In genomic region chr11:52129621-52130450, GRCm38 (mm10) we compare ENCODE assay signal across 11 mouse cellular contexts. TPM values are rescaled to one million over a fixed set of nuclear protein-coding genes. Genes with fewer than 3 reads are reported as not detected.
DNase-seq lines count a peak whose midpoint lies in the region; ATAC-seq and TF ChIP-seq lines count a peak whose summit lies in the region.
"Had no signal": no experiment of that assay in that cellular context is flagged by ENCODE, and none has a peak within 500 bp of the region (broad histone marks: within the 10 kb centered on the region; RNA-seq: fewer than 3 reads in every experiment).

No protein-coding gene starts in this region.

- peak; percentile 20 for DNase-seq in MEL (ENCODE audit: low read depth, low spot score)
- DNase-seq in left cerebral cortex, postnatal 25 days (ENCODE audit: low spot score in 2 of 2), result peak; percentile 66 to 96
- no peak for DNase-seq in urinary bladder, postnatal 36 days (ENCODE audit: low spot score in 2 of 2)
- no peak for DNase-seq in ovary, postnatal 36 days (ENCODE audit: low spot score)

- no peak; a peak in 1 of 4 replicates for TF ChIP-seq POLR2A in MEL (IDR thresholded peaks at IDR 0.05; ENCODE audit: control insufficient read depth in 1 of 2, insufficient read depth in 1 of 2, low read depth in 1 of 2, low read length in 2 of 2, poor library complexity in 1 of 2)

- no peaks in the 10 kb centered on the region for H3K9me3 ChIP-seq in forebrain, embryonic 12.5 days
- H3K9me3 ChIP-seq in forebrain, embryonic 15.5 days, result no peaks in the 10 kb centered on the region
- H3K9me3 ChIP-seq in MEL (replicated peaks; ENCODE audit: insufficient read depth, low read length), result no peaks in the 10 kb centered on the region
- H3K9me3 ChIP-seq in heart, embryonic 12.5 days (replicated peaks), result no peaks in the 10 kb centered on the region
- H3K9me3 ChIP-seq: liver, embryonic 15.5 days had no signal

- 0 out of 2 replicates have a peak overlapping the region, but pooled peaks have one; percentile 38 for H3K27ac ChIP-seq in forebrain, embryonic 12.5 days
- H3K27ac ChIP-seq in forebrain, embryonic 15.5 days (replicated peaks), result no peak overlapping the region
- H3K27ac ChIP-seq in MEL (ENCODE audit: control insufficient read depth, low read depth, low read length), result no peak overlapping the region
- peak overlapping the region; percentile 41; the same call in 1 of the 2 replicates for H3K27ac ChIP-seq in heart, embryonic 12.5 days (ENCODE audit: poor library complexity, severe bottlenecking)
- H3K27ac ChIP-seq: liver, embryonic 15.5 days had no signal

- intact Hi-C loops in left cerebral cortex, postnatal 25 days (cut with DNase I), result no loop called here

- no peak for TF ChIP-seq CTCF in MEL (IDR thresholded peaks at IDR 0.05 in 2 of 3, conservative IDR thresholded peaks at IDR 0.05 in 1 of 3; ENCODE audit: control insufficient read depth in 1 of 3, insufficient read depth in 1 of 3, low read depth in 2 of 3, low read length in 3 of 3, poor library complexity in 1 of 3, severe bottlenecking in 1 of 3)

- no peak overlapping the region for H3K4me2 ChIP-seq in forebrain, embryonic 12.5 days
- H3K4me2 ChIP-seq in forebrain, embryonic 15.5 days (replicated peaks), result no peak overlapping the region
- no peak overlapping the region for H3K4me2 ChIP-seq in heart, embryonic 12.5 days
- H3K4me2 ChIP-seq: liver, embryonic 15.5 days had no signal

- peaks cover 20% of the 10 kb centered on the region for H3K36me3 ChIP-seq in forebrain, embryonic 12.5 days (replicated peaks)
- peaks cover 7% of the 10 kb centered on the region; the same call in 1 of the 2 replicates for H3K36me3 ChIP-seq in forebrain, embryonic 15.5 days
- H3K36me3 ChIP-seq in MEL (ENCODE audit: control insufficient read depth in 1 of 2, insufficient read depth in 2 of 2, low read length in 2 of 2), result no peaks in the 10 kb centered on the region
- H3K36me3 ChIP-seq in heart, embryonic 12.5 days, result peaks cover 20% of the 10 kb centered on the region

- H3K4me3 ChIP-seq in forebrain, embryonic 12.5 days (replicated peaks), result no peak overlapping the region
- H3K4me3 ChIP-seq in forebrain, embryonic 15.5 days, result no peak overlapping the region
- no peak overlapping the region for H3K4me3 ChIP-seq in MEL (ENCODE audit: control insufficient read depth in 1 of 2, insufficient read depth in 1 of 2, low read depth in 2 of 2, low read length in 2 of 2)
- H3K4me3 ChIP-seq in heart, embryonic 12.5 days, result no peak overlapping the region
- H3K4me3 ChIP-seq: liver, embryonic 15.5 days had no signal

- TF ChIP-seq EP300 in MEL (IDR thresholded peaks at IDR 0.05; ENCODE audit: low read depth in 1 of 2, low read length in 2 of 2), result no peak

- TF ChIP-seq RAD21 in MEL (IDR thresholded peaks at IDR 0.05; ENCODE audit: low read depth, low read length), result no peak

- WGBS in forebrain, embryonic 12.5 days, result 84% methylated on average over 10 of the region's 10 CpGs
- 77% methylated on average over 10 of the region's 10 CpGs for WGBS in forebrain, embryonic 15.5 days
- 66% methylated on average over 10 of the region's 10 CpGs for WGBS in heart, embryonic 12.5 days

- no peaks in the 10 kb centered on the region for H3K79me2 ChIP-seq in MEL (ENCODE audit: control insufficient read depth, insufficient read depth, low read length, poor library complexity)

- no peak overlapping the region for H3K9ac ChIP-seq in forebrain, embryonic 12.5 days
- H3K9ac ChIP-seq in forebrain, embryonic 15.5 days (replicated peaks), result no peak overlapping the region
- H3K9ac ChIP-seq in MEL (ENCODE audit: control insufficient read depth, low read depth, low read length, poor library complexity, severe bottlenecking), result no peak overlapping the region
- H3K9ac ChIP-seq in heart, embryonic 12.5 days, result no peak overlapping the region
- H3K9ac ChIP-seq: liver, embryonic 15.5 days had no signal

- ATAC-seq in forebrain, embryonic 12.5 days (ENCODE audit: low FRiP score), result no peak
- ATAC-seq in forebrain, embryonic 15.5 days (replicated peaks), result no peak
- no peak for ATAC-seq in heart, embryonic 12.5 days (ENCODE audit: insufficient number of reproducible peaks, low FRiP score)
- no peak for ATAC-seq in monocyte, adult 5-6 weeks (replicated peaks; ENCODE audit: insufficient number of reproducible peaks, low FRiP score, low TSS enrichment, poor library complexity, severe bottlenecking)

- H3K4me1 ChIP-seq in forebrain, embryonic 12.5 days, result no peaks in the 10 kb centered on the region; the same call in none of the 2 replicates
- H3K4me1 ChIP-seq in forebrain, embryonic 15.5 days, result no peaks in the 10 kb centered on the region
- H3K4me1 ChIP-seq in MEL (ENCODE audit: control insufficient read depth in 1 of 2, insufficient read depth in 2 of 2, low read length in 2 of 2), result 0 out of 4 replicates have a peak, but pooled peaks cover 0 to 3% of the 10 kb centered on the region in 2 experiments
- H3K4me1 ChIP-seq in heart, embryonic 12.5 days (replicated peaks), result peaks cover 25% of the 10 kb centered on the region
- H3K4me1 ChIP-seq: liver, embryonic 15.5 days had no signal

- no peaks in the 10 kb centered on the region for H3K27me3 ChIP-seq in forebrain, embryonic 12.5 days
- H3K27me3 ChIP-seq in forebrain, embryonic 15.5 days, result no peaks in the 10 kb centered on the region
- no peaks in the 10 kb centered on the region for H3K27me3 ChIP-seq in MEL (ENCODE audit: control insufficient read depth in 1 of 2, insufficient read depth in 2 of 2, low read length in 2 of 2)
- no peaks in the 10 kb centered on the region for H3K27me3 ChIP-seq in heart, embryonic 12.5 days (replicated peaks)
- H3K27me3 ChIP-seq: CH12.LX; liver, embryonic 15.5 days had no signal

TF ChIP-seq in MEL, 35 proteins besides CTCF, POLR2A, EP300 and RAD21:
- TF ChIP-seq USF2 (IDR thresholded peaks at IDR 0.05; ENCODE audit: borderline replicate concordance in 1 of 2, insufficient read depth in 1 of 2, low read depth in 1 of 2, low read length in 2 of 2) (0 out of 4 replicates have a peak, but pooled peaks of 1 of the 2 experiments have one; percentile 13), ZMIZ1 (IDR thresholded peaks at IDR 0.05; ENCODE audit: low read depth, low read length) (0 out of 2 replicates have a peak, but pooled peaks have one; percentile 68), BHLHE40 (IDR thresholded peaks at IDR 0.05; ENCODE audit: borderline replicate concordance, low read depth, low read length) (no peak), HCFC1 (IDR thresholded peaks at IDR 0.05; ENCODE audit: low read depth, low read length) (no peak), MAX (IDR thresholded peaks at IDR 0.05; ENCODE audit: low read length) (no peak), GATA1 (IDR thresholded peaks at IDR 0.05; ENCODE audit: low read depth, low read length) (no peak), UBTF (IDR thresholded peaks at IDR 0.05; ENCODE audit: borderline replicate concordance, insufficient read depth, low read depth, low read length) (no peak), POLR2AphosphoS2 (IDR thresholded peaks at IDR 0.05; ENCODE audit: low read length) (no peak; the same call in none of the 2 replicates), NELFE (IDR thresholded peaks at IDR 0.05; ENCODE audit: low read depth, low read length) (no peak), RCOR1 (IDR thresholded peaks at IDR 0.05; ENCODE audit: low read depth, low read length) (no peak)

RNA-seq across cellular contexts. Expression of gene Olfr1373, which starts 15.5 kb away (rescaled TPM):
- not detected in 2 replicates for polyA plus RNA-seq in forebrain, embryonic 12.5 days (2016; fragmentation: Nextera tagmentation; extraction: Ambion mirVana)
- polyA plus RNA-seq in forebrain, embryonic 15.5 days (2015; fragmentation: Nextera tagmentation; extraction: Ambion mirVana), result not detected in 2 replicates
- not detected in 2 replicates for total RNA-seq in MEL (2012; rRNA removed)
- polyA plus RNA-seq in MEL (2012; ENCODE audit: insufficient read depth in 1 of 2, insufficient read length in 2 of 2, low read depth in 1 of 2, low replicate concordance in 2 of 2, missing spikeins in 1 of 2), result not detected
- not detected in 2 replicates for polyA plus RNA-seq in heart, embryonic 12.5 days (2016; fragmentation: Nextera tagmentation; extraction: Ambion mirVana)
- total RNA-seq in left cerebral cortex, postnatal 25 days (2021), result not detected
- total RNA-seq in monocyte, adult 5-6 weeks (2017), result not detected in 3 replicates
- total RNA-seq: CH12.LX had no signal
- polyA plus RNA-seq: liver, embryonic 15.5 days; stomach, embryonic 14.5 days had no signal

RNA-seq across cellular contexts. Expression of gene Ppp2ca, which starts 31.4 kb away (rescaled TPM):
- 121 and 125 TPM in 2 replicates for polyA plus RNA-seq in forebrain, embryonic 12.5 days (2016; fragmentation: Nextera tagmentation; extraction: Ambion mirVana)
- 116 and 129 TPM in 2 replicates for polyA plus RNA-seq in forebrain, embryonic 15.5 days (2015; fragmentation: Nextera tagmentation; extraction: Ambion mirVana)
- 78.2 and 89.5 TPM in 2 replicates for total RNA-seq in MEL (2012; rRNA removed)
- 100 to 1,000 TPM; 102 to 113 TPM for polyA plus RNA-seq in MEL (2012; ENCODE audit: insufficient read depth in 1 of 2, insufficient read length in 2 of 2, low read depth in 1 of 2, low replicate concordance in 2 of 2, missing spikeins in 1 of 2)
- 80.9 and 82.0 TPM in 2 replicates for polyA plus RNA-seq in heart, embryonic 12.5 days (2016; fragmentation: Nextera tagmentation; extraction: Ambion mirVana)
- 100 to 1,000 TPM; 123 to 128 TPM for total RNA-seq in left cerebral cortex, postnatal 25 days (2021)
- total RNA-seq in monocyte, adult 5-6 weeks (2017), result 187 to 227 TPM (median 195 TPM) in 3 replicates

Comparison
In these comparisons a context has a peak if more than half of its experiments do, and no peak if none do; other contexts are left out.
1. H3K27ac ChIP-seq: peak in forebrain, embryonic 12.5 days (single experiment) and heart, embryonic 12.5 days (single experiment); none in forebrain, embryonic 15.5 days (single experiment) and MEL (single experiment).
2. DNase-seq: peak in MEL (single experiment) and left cerebral cortex, postnatal 25 days (2 of 2); none in urinary bladder, postnatal 36 days (0 of 2) and ovary, postnatal 36 days (single experiment).